Mouse (Mus musculus) lung, postnatal 10 days (tissue): ENCODE results near the gene Shisa5.

ENCODE experiments used
- DNase-seq: peaks from one replicate; pipeline ENCODE4 v3.0.0; 2021

The Shisa5 gene

GRCm38 (mm10) chr9:109055271-109056030, 17.1 kb downstream of the Shisa5 start:
- DNase-seq = no peak

DNA sequence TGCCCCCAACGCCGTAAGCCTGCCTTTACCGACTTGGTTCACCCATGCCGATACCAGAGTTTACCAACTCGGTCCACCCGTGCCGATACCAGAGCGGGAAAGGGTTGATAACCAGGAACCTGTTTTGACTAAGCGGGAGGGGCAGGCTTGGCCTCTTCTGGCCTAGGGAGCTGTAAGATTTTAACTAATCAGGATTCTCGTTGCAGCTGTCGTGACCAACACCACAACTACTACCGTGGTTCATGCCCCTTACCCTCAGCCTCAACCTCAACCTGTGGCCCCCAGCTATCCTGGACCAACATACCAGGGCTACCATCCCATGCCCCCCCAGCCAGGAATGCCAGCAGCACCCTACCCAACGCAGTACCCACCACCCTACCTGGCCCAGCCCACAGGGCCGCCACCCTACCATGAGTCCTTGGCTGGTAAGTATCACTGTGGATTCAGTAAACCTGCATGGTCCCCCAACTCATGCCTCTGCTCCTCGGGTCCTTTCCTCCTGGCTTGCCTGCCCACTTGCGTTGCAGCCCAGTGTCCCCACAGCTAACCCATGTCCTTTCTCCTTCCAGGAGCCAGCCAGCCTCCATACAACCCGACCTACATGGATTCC, 17.8 kb downstream of the Shisa5 start:
- no peak for DNase-seq

DNA sequence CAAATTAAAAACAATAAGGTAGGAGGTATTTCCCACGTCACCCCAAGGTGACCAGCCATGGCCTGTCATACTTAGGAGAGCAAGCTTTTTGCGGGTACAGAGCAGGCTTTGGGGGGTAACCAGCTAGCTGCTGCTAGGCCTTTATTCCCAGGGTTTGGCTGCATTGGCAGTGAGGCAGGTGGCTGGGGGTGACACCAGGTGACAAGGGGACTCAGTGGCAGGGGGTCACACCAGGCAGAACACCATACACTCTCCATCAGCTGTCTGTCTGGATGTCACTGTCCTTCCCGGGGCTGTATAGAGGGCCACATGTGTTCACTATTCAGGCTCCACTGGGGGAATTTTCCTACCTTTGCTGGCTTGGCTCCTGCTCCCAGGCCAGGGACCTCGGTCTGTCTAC, 18.6 kb downstream of the Shisa5 start:
- no peak for DNase-seq

GRCm38 (mm10) chr9:109057543-109057942, 19.2 kb downstream of the Shisa5 start:
- DNase-seq = no peak

DNA sequence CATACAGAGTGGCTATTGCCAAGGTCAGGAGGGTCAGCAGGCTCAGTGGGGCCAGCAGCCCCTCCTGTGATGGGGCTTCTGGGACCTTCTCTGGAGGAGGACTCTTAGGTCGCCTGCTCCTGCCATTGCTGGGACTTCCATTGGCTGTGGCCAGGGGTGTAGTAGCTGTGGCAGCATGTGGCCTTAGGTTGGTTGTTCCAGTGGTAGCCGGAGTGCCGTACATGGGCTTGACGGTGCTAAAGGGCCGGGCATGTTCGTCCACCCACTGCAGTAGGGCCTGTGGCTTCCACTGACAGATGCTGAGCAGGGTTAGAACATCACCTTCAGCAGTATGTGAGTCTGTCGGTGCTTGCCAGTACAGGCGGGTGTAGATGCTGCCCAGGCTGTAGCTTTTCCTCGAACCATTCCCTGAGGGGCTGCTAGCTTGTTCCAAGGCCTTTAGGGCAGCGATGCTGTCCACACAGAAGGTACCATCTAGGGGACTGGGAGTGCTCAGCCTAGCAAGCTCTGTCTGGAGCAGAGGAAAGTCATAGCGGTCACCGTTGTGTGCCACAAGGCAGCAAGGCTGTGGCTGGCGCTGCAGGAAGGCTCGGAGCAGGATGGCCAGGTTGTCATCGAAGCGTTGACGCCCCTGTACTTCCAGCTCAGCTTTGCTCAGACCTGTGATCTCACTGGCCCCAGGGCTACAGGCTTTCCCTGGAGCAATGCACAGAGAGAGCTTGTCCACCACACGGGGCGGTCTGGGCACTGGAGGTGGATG, 19.8 kb downstream of the Shisa5 start:
- no peak for DNase-seq

- peak; percentile 94 for DNase-seq
Measured at GRCm38 (mm10) chr9:109059136-109059903, 21.0 kb downstream of the Shisa5 start, which contains the start of gene Trex1. Trex1 (minus strand) TSS chr9:109059734.

GRCm38 (mm10) chr9:109060184-109060897, 22.0 kb downstream of the Shisa5 start:
- DNase-seq = no peak

DNA sequence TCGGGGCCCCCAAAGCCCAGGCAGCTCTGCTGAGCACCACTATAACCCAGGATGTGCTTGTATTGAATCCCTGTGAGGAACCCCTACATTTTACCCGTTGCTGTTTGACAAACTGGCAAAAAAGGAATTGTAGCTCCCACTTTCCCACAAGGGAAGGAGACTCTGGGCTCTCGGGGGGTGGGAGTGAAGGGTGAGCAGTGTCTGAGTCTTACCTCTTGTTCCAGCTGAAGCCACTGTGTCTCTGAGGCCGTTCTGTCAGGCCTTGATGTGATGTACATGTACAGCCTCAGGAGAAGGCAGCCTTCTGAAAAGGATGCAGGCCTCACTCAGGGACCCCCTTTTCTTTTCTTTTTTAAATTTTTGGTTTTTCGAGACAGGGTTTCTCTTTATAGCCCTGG, 22.5 kb downstream of the Shisa5 start:
- DNase-seq = no peak

DNA sequence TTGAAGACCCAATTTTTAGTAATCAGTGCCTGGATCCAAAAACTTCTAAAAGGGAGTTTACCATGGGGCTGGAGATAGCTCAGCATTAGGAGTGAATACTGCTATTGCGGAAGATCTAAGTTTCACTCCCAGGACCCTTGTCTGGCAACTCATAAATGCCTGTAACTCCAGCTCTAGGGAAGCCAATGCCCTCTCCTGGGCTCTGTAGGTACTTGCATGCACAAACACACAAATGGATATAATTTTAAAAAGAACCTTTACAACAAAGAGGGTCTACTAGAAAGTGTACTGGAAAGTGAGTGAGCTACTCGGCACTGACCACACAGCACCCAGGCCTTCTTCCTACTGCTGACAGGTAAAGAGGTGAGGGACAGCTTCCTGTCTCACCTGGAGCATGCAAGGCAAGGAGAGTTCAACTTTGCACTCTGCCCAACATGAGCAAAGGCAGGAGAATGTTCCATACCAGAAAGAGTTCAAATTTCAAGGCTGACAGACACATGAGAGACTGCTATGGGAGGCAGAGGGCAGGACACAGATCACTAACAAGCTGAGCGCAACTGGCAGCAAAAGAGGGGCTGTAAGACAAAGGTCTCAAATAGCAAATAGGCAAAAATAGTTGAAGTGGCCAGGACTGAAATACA, 29.9 kb downstream of the Shisa5 start:
- no peak for DNase-seq

DNA sequence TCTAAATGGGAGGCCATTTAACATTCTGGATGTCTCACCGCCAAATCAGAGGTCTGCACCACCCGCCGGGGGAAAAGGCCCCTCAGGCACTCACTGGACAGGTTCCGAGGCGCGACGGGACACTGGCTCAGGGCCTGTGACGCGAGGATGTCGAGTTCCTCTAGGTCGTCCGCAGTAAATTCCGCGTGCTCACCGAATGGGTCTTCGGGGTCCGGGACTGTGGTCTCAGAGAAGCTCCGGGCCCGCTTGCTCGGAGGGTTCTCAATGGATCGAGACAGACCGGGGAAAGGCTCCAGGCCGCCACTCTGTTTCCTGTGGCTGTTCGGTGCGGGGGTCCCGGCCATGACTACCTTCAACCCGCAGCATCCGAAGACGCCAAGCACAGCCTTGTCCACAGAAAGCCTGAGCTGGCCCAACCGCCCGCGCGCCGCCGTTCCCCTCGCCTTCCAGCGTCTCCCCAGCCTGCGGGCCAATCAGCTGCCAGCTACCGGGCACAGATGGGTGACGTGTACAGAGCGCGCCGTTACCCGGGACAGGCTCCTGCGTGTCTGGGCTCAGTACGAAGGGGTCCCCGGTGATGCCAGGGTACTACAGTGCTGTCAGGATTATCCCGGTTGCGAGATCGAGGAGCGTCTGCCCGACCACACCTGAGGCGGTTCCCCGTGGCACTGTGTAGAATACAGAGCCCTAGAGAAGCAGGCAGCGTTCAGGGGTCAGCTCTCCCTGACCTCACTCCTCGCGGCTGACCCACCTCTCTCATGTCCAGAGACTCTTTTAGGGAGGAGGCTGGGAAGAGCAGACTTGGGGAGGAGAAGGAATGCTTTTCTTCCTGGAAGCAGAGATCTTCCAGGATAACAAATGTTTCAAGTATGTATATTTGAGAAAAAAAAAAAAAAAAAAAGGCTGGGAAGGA, 35.6 kb downstream of the Shisa5 start, which contains the start of gene Atrip:
Gene Atrip, minus strand, starts transcription at position 464 of the 913 bp plus-strand sequence.
- peak; percentile 94 for DNase-seq

- DNase-seq = no peak
Measured at GRCm38 (mm10) chr9:109080516-109080915, 42.2 kb downstream of the Shisa5 start.

DNA sequence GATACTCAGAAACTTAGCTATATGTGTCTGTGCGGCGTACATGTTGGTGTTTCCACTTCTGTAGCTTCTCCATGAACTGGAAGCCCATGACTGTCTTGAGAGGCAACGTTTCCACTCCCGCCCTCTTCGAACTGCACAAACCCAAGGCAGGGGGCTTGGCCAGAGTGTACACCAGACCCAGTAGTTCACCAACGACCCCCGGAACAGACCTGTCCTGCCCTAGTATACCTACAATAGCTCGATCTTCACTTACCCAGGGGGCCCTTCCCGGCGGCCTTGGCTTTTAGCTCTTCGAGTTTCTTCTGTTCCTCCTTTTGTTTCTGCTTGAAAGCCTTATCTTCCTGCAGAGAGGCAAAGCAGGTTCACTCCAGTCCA, 43.4 kb downstream of the Shisa5 start:
- DNase-seq = no peak

GRCm38 (mm10) chr9:109082124-109082800, 43.9 kb downstream of the Shisa5 start, which contains the start of the genes Ccdc51 and Tma7:
Ccdc51 (plus strand) TSS chr9:109082493.
Tma7 (minus strand) TSS chr9:109082587.
- peak; percentile 87 for DNase-seq

DNA sequence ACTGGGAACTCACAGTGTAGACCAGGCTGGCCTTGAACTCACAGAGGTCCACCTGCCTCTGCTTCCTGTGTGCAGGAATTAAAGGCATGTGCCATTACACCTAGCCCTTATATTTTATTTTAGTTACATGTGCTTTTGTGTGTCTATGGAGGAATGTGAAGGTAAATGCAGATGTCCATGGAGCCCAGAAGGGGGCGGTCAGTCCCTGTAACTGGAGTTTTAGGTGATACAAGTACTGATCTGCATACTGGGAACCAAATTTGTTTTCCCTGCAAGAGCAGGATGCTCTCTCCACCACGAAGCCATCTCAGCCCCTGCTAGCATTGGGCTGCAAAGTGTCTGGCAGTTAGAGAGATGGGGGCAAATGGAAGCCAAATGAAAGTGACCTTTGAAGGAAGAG, 46.6 kb downstream of the Shisa5 start:
- no peak for DNase-seq

- DNase-seq = peak; percentile 78
Measured at GRCm38 (mm10) chr9:109087987-109088386, 49.6 kb downstream of the Shisa5 start.

GRCm38 (mm10) chr9:109090446-109090845, 52.1 kb downstream of the Shisa5 start:
- peak; percentile 49 for DNase-seq

DNA sequence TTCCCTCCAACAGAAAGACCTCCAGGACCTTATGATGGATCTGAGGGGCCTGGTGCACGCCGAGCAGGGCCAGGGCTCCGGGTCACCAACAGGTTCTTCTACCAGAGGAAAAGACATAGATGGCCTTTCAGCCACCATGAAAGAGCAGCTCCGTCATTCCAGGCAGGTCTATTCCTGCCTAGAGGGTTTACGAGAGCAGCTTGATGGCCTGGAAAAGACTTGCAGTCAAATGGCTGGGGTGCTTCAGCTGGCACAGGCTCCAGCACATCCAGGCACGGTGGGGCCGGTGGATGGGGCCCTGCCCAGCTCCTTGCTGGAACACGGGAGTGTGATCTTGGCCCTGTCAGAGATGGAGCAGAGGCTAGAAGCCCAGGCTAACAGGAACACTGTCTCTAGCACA, 53.4 kb downstream of the Shisa5 start:
- DNase-seq = no peak

- peak; percentile 33 for DNase-seq
Measured at GRCm38 (mm10) chr9:109092799-109093198, 54.4 kb downstream of the Shisa5 start.

DNA sequence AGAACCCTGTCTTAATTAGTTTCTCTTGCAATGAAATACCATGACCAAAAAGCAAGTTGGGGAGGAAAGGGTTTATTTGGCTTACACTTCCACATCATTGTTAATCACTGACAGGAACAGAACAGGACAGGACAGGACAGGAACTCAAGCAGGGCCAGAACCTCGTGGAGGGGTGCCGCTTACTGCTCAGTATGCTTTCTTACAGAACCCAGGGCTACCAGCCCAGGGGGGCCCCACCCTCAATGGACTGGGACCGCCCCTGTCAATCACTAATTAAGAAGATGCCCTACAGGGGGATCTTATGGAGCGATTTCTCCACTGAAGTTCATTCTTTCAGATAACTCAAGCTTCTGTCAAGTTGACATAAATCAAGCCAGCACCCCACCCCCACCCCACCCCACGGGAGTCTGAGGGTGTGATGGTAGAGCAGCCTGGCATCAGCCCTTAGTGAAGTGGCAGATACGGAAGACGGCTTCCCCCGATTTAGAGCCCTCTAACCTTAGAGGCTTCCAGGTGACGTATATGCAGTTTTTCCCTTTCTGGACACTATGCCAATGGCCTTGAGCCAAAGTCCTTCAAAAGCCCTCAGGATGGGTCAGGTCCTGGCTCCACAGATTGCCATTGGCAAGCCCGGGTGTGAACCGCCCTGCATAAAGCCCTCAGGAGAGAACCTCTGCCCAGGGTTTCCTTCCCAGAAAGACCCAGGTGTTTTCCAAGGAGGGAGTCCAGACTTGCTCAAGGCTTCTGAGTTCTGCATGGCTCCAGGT, 55.6 kb downstream of the Shisa5 start:
- peak; percentile 77 for DNase-seq
